Mouse (Mus musculus): ENCODE results near the gene Ehd1.

- TF ChIP-seq POLR2A (IDR thresholded peaks at IDR 0.05; ENCODE audit: insufficient read length, low read depth) (no peak), POLR2AphosphoS2 (IDR thresholded peaks at IDR 0.05; ENCODE audit: insufficient read length, low read depth) (no peak), USF1 (IDR thresholded peaks at IDR 0.05; ENCODE audit: low read depth) (no peak), TCF12 (IDR thresholded peaks at IDR 0.05; ENCODE audit: insufficient read depth, poor library complexity, severe bottlenecking) (no peak), MYOD1 (IDR thresholded peaks at IDR 0.05; ENCODE audit: control insufficient read depth in 1 of 3, insufficient read length in 2 of 3, low read depth in 2 of 3) (no peak), MAX (IDR thresholded peaks at IDR 0.05; ENCODE audit: low read depth) (no peak), E2F4 (IDR thresholded peaks at IDR 0.05; ENCODE audit: insufficient read depth) (no peak), SRF (IDR thresholded peaks at IDR 0.05; ENCODE audit: control insufficient read depth, insufficient read length, low read depth) (no peak), REST (IDR thresholded peaks at IDR 0.05; ENCODE audit: insufficient read depth, insufficient read length) (no peak)
Measured at GRCm38 (mm10) chr19:6338171-6338570, 61.6 kb downstream of the Ehd1 start.

Measured in myocyte (in vitro differentiated cells).